Mouse (Mus musculus) liver, embryonic 12.5 days (tissue): ENCODE results near the gene Tex35. TPM values are rescaled to one million over a fixed set of nuclear protein-coding genes. Genes with fewer than 3 reads are reported as not detected.

ENCODE experiments used
- ATAC-seq: fragments of 200-750 bp; cut with Nextera tagmentation; 2 replicates; pipeline ENCODE4 v1.8.0; 2017; ENCODE audit warnings: moderate number of reproducible peaks, mild to moderate bottlenecking, moderate library complexity
- H3K27ac ChIP-seq: fragments of 300-500 bp; sonication (generic); 2 replicates; pipeline ENCODE4 v1.5.1; 2016; ENCODE audit warnings: mild to moderate bottlenecking
- H3K27me3 ChIP-seq: fragments of 300-500 bp; sonication (generic); replicated peaks from 2 replicates; pipeline ENCODE4 v1.6.1; 2016; ENCODE audit warnings: mild to moderate bottlenecking, moderate library complexity
- H3K36me3 ChIP-seq: fragments of 300-500 bp; sonication (generic); 2 replicates; pipeline ENCODE4 v1.6.1; 2016; ENCODE audit warnings: mild to moderate bottlenecking, moderate library complexity
- H3K4me1 ChIP-seq: fragments of 300-500 bp; sonication (generic); 2 replicates; pipeline ENCODE4 v1.6.1; 2016
- H3K4me2 ChIP-seq: fragments of 300-500 bp; sonication (generic); 2 replicates; pipeline ENCODE4 v1.6.1; 2016; ENCODE audit warnings: mild to moderate bottlenecking, moderate library complexity
- H3K4me3 ChIP-seq: fragments of 300-500 bp; sonication (generic); 2 replicates; pipeline ENCODE4 v1.5.1; 2016; ENCODE audit warnings: mild to moderate bottlenecking, moderate library complexity
- H3K9ac ChIP-seq: fragments of 300-500 bp; sonication (generic); 2 replicates; pipeline ENCODE4 v1.6.1; 2016; ENCODE audit warnings: mild to moderate bottlenecking, moderate library complexity
- H3K9me3 ChIP-seq: fragments of 300-500 bp; sonication (generic); replicated peaks from 2 replicates; pipeline ENCODE4 v1.6.1; 2016; ENCODE audit warnings: mild to moderate bottlenecking, moderate library complexity
- WGBS: fragments of 180-500 bp; shearing (Covaris S2); methylation state at CpG from one replicate; pipeline ENCODE4 v1.1.7; 2016; ENCODE audit not compliant: insufficient replicate concordance; 5-methylcytosine and 5-hydroxymethylcytosine counted together
- polyA plus RNA-seq: library from polyadenylated mRNA; unstranded; fragments of >200 nt; fragmentation: Nextera tagmentation; extraction: Ambion mirVana; gene quantifications from 2 replicates; pipeline ENCODE4 v1.2.1, GENCODE M21; 2016

The Tex35 gene
- polyA plus RNA-seq, 1 experiment from 2014 or later, result not detected

GRCm38 (mm10) chr1:157063318-157064115, 45.0 kb downstream of the Tex35 start:
- H3K27ac ChIP-seq, result no peak overlapping the region
- no peak for ATAC-seq
- H3K4me1 ChIP-seq, result peaks cover 4% of the 10 kb centered on the region; the same call in 1 of the 2 replicates

GRCm38 (mm10) chr1:157062445-157062825, 46.0 kb downstream of the Tex35 start:
- no peak for ATAC-seq
- Histone ChIP-seq H3K36me3 (no peaks in the 10 kb centered on the region), H3K4me3 (no peak overlapping the region), H3K4me1 (peaks cover 4% of the 10 kb centered on the region; the same call in 1 of the 2 replicates), H3K9ac (no peak overlapping the region), H3K4me2 (no peak overlapping the region), H3K9me3 (no peaks in the 10 kb centered on the region), H3K27me3 (no peaks in the 10 kb centered on the region), H3K27ac (no peak overlapping the region)
- WGBS, result 59% methylated on average over 5 of the region's 5 CpGs

More at GRCm38 (mm10) chr1:157063318-157064115, 45.0 kb downstream of the Tex35 start:
- WGBS, result 67% methylated on average over 13 of the region's 13 CpGs
- Histone ChIP-seq H3K9ac (no peak overlapping the region), H3K36me3 (no peaks in the 10 kb centered on the region), H3K4me3 (no peak overlapping the region), H3K4me2 (no peak overlapping the region), H3K27me3 (no peaks in the 10 kb centered on the region), H3K9me3 (no peaks in the 10 kb centered on the region)

GRCm38 (mm10) chr1:157061800-157062444, 46.6 kb downstream of the Tex35 start:
- H3K36me3 ChIP-seq, result no peaks in the 10 kb centered on the region
- 69% methylated on average over 10 of the region's 10 CpGs for WGBS

GRCm38 (mm10) chr1:157061170-157061569, 47.3 kb downstream of the Tex35 start:
- Histone ChIP-seq H3K36me3 (no peaks in the 10 kb centered on the region), H3K4me1 (peaks cover 13% of the 10 kb centered on the region), H3K4me2 (no peak overlapping the region), H3K27ac (no peak overlapping the region), H3K27me3 (no peaks in the 10 kb centered on the region), H3K9ac (no peak overlapping the region), H3K9me3 (no peaks in the 10 kb centered on the region), H3K4me3 (no peak overlapping the region)
- ATAC-seq, result no peak
- WGBS, result 65% methylated on average over 3 of the region's 3 CpGs

More at GRCm38 (mm10) chr1:157061800-157062444, 46.6 kb downstream of the Tex35 start:
- peaks cover 5% of the 10 kb centered on the region for H3K4me1 ChIP-seq
- no peak overlapping the region for H3K4me3 ChIP-seq
- H3K4me2 ChIP-seq, result no peak overlapping the region
- no peaks in the 10 kb centered on the region for H3K27me3 ChIP-seq
- H3K9me3 ChIP-seq, result no peaks in the 10 kb centered on the region
- H3K27ac ChIP-seq, result no peak overlapping the region
- H3K9ac ChIP-seq, result no peak overlapping the region
- no peak for ATAC-seq

GRCm38 (mm10) chr1:157060441-157061135, 47.9 kb downstream of the Tex35 start:
- ATAC-seq, result no peak
- no peak overlapping the region for H3K4me2 ChIP-seq
- no peak overlapping the region for H3K4me3 ChIP-seq
- no peaks in the 10 kb centered on the region for H3K9me3 ChIP-seq
- WGBS, result 71% methylated on average over 12 of the region's 12 CpGs
- H3K27me3 ChIP-seq, result no peaks in the 10 kb centered on the region
- no peaks in the 10 kb centered on the region for H3K36me3 ChIP-seq
- no peak overlapping the region for H3K9ac ChIP-seq
- no peak overlapping the region for H3K27ac ChIP-seq
- H3K4me1 ChIP-seq, result peaks cover 19% of the 10 kb centered on the region

- 40% methylated on average over 6 of the region's 6 CpGs for WGBS
- H3K4me3 ChIP-seq, result no peak overlapping the region
- peak overlapping the region; percentile 10; the same call in 1 of the 2 replicates for H3K9ac ChIP-seq
- H3K27ac ChIP-seq, result peak overlapping the region; percentile 82
- peak overlapping the region; percentile 48 for H3K4me2 ChIP-seq
- no peaks in the 10 kb centered on the region for H3K27me3 ChIP-seq
- H3K4me1 ChIP-seq, result peaks cover 35% of the 10 kb centered on the region
- no peaks in the 10 kb centered on the region for H3K36me3 ChIP-seq
- ATAC-seq, result peak; percentile 66
- H3K9me3 ChIP-seq, result no peaks in the 10 kb centered on the region
Measured at GRCm38 (mm10) chr1:157055901-157056300, 52.6 kb downstream of the Tex35 start.

GRCm38 (mm10) chr1:157055288-157055831, 53.1 kb downstream of the Tex35 start:
- WGBS, result 31% methylated on average over 11 of the region's 11 CpGs
- Histone ChIP-seq H3K27me3 (no peaks in the 10 kb centered on the region), H3K36me3 (no peaks in the 10 kb centered on the region), H3K27ac (peak overlapping the region; percentile 82), H3K9ac (peak overlapping the region; percentile 10; the same call in 1 of the 2 replicates), H3K9me3 (no peaks in the 10 kb centered on the region), H3K4me2 (peak overlapping the region; percentile 48), H3K4me1 (peaks cover 31% of the 10 kb centered on the region), H3K4me3 (no peak overlapping the region)
- ATAC-seq, result peak; percentile 95

- Histone ChIP-seq H3K4me2 (peak overlapping the region; percentile 48), H3K27me3 (no peaks in the 10 kb centered on the region), H3K4me3 (no peak overlapping the region), H3K9me3 (no peaks in the 10 kb centered on the region), H3K36me3 (no peaks in the 10 kb centered on the region), H3K27ac (peak overlapping the region; percentile 82), H3K9ac (no peak overlapping the region), H3K4me1 (peaks cover 36% of the 10 kb centered on the region)
- WGBS, result 68% methylated on average over 7 of the region's 7 CpGs
- ATAC-seq, result no peak
Measured at GRCm38 (mm10) chr1:157054659-157055058, 53.8 kb downstream of the Tex35 start.

- no peaks in the 10 kb centered on the region for H3K36me3 ChIP-seq
- ATAC-seq, result no peak
Measured at GRCm38 (mm10) chr1:157049886-157050285, 58.6 kb downstream of the Tex35 start.

More at GRCm38 (mm10) chr1:157049886-157050285, 58.6 kb downstream of the Tex35 start:
- Histone ChIP-seq H3K9ac (no peak overlapping the region), H3K4me3 (no peak overlapping the region), H3K4me2 (no peak overlapping the region), H3K9me3 (no peaks in the 10 kb centered on the region), H3K4me1 (peaks cover 33% of the 10 kb centered on the region), H3K27me3 (no peaks in the 10 kb centered on the region; the same call in 1 of the 2 replicates), H3K27ac (no peak overlapping the region)
- 62% methylated on average over 2 of the region's 2 CpGs for WGBS
